Mouse (Mus musculus) c-Kit-positive CD71-negative TER-119-negative erythroid progenitor cells, embryonic 14.5 days (primary cell): Measurements from ENCODE around the gene Glg1.
"Not testable (repeated sequence)": the region's sequence is repeated elsewhere in the genome, so short reads cannot be mapped to it uniquely, and the experiment has no call there.

Experiments
- DNase-seq: peaks from one replicate; pipeline ENCODE4 v3.0.0-alpha.2; 2013; ENCODE audit warnings: low read depth

Glg1 gene

DNA sequence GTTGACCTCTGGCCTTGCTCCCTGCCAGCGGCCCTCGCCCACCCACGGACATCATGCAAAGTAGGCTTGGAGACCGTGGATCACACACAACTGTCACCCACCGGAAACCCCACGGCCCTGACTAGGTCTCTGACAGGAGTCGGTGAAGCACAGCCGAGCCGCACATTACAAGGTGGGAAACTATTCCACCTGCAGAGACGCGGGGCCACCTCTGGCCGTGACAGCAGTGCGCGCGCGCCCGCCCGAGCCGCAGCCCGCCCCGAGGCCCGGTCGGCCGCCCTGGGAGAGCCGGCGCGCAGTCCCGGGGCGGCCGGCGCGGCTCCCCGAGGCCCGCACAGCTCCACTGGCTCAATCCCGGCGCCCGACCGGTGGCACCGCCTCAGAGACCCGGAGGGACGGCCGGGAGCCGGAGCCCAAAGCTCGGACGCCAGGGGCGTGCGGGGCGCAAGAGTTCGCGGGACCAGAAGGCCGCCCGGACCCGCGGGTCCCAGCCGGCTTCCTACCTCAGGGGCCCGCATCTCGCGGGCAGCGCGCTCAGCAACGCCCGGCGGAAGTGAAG, 114.0 kb downstream of the Glg1 start:
- not testable (repeated sequence) for DNase-seq

DNA sequence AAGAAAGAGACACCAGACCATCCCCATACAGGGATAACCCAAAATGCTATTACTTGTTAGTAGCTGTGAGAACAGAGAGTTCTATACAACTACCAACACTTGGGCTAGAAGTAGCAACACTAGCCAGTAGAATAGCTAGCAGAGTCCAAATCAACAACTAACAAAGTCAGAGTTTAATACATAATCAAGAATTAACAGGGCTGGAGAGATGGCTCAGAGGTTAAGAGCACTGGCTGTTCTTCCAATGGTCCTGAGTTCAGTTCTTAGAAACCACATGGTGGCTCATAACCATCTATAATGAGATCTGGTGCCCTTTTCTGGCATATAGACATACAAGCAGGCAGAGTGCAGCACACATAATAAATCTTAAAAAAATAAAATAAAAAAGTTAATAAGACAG, 116.5 kb downstream of the Glg1 start:
- no peak for DNase-seq

GRCm38 (mm10) chr8:111130756-111131155, 128.3 kb downstream of the Glg1 start:
- no peak for DNase-seq

DNA sequence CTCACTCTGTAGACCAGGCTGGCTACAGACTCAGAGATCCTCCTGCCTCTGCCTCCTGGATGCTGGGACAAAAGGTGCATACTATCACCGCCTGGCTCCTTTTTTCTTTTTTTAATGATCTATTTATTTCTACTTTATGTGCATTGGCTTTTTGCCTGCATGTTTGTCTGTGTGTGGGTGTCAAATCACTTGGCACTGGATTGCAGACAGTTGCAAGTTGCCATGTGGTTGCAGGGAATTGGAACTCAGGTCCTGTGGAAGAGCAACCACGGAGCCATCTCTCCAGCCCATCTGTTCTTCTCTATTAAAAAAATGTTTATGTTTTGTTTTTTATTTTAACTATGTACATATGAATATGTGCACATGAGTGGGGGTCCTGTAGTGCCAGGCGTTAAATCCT, 139.5 kb downstream of the Glg1 start:
- no peak for DNase-seq

DNA sequence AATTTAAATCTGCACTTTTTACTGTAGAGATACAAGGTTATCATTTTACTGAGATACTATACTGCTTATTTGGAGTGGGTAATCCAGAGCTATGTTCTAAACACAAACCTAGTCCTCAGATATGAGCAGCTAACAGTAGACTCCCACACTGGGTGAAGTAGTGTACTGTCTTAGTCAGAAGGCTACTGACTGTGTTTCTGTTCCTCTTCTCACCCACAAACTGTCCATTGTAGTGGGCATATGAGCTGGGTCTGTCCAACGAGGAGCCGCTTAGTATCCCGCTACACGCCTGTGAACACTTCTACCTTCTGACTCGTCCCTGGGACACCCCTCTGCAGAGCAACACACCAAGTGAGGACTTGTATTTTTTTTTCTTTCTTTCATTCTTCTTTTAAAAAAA, 144.1 kb downstream of the Glg1 start:
- DNase-seq = no peak
